Mouse (Mus musculus) stomach, adult 2 months (tissue): ENCODE data around the gene Cd164. TPM values are rescaled to one million over a fixed set of nuclear protein-coding genes. Genes with fewer than 3 reads are reported as not detected.

Source experiments
- polyA plus RNA-seq: library from polyadenylated mRNA; depleted of rRNA; stranded (reverse); fragments of >200 nt; gene quantifications from 2 replicates; pipeline ENCODE4 v1.2.3, GENCODE M21; 2012; rRNA removed

The Cd164 gene
- polyA plus RNA-seq = 42.3 and 44.8 TPM in 2 replicates

DNA sequence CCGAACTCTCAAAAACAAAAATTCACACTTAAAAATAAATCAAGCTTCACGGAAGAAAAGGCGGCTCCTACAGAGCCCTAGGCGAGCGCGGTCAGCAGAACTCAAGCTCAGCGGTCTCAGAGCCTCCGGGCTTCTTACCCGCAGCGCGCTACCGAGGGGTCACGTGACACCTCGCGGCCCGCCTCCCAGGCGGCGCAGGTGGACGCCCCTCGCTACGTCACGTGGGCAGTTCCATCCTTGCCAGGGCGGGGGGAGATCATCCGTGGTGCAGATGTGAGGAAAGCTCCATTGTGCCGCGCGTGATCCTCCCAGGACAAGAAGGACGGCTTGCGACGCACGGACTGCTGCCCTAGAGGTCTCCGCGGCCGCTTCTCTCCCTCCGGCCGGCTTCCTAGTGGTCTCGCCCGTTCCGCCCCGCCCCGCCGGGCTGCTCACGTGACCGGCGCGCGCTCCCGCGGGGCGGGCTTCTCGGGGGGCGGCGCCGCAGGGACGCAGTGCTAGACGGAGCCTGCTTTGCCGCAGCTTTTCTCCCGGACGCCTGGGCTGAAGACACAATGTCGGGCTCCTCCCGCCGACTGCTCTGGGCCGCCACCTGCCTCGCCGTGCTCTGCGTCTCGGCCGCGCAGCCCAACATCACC lies at the start of gene Cd164:
Cd164 (plus strand) TSS at position 434 of the 638 bp plus-strand sequence.

DNA sequence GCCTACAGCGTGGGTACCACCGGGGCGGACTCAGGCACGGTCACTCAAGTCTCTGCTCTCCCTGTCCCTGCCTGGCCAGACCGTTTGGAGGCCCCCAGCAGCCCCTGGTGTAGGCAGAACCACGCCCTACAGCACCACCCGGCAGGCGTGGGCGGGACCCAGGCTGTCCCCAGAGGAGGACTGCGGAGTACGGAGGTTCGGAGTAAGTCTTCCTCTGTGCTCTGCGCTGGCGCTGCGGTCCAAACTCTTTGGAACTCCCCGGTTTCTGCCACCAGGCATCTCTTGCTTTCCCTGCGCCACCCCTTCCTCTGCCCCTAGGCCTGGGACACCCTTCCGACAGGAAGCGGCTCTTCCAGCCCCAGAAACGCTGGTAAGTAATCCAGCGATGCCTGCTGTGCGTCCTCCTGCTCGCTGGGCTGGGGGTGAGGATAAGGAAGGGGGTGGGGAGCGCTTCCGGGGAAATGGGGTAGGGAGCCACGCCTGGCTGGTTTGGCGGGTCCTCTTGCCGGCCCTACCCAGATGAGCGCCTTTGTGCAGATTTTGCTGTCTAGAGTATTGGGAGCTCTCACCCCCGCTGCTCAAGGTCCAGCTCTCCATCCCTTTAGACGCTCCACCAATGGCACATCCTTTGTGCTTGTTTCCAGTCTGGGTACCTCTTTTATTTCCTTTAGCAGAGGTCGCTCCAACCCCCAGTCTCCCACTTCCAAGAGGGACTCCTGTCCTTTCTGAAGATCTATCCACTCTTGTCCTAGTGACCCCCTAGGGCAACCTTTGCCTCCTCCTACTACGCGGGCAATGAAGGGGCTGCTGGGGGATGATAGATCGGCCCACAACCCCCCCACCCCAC lies 42.8 kb upstream of the Cd164 start, which contains the start of gene Mical1:
Mical1 (plus strand) TSS at position 144 of the 847 bp plus-strand sequence.

DNA sequence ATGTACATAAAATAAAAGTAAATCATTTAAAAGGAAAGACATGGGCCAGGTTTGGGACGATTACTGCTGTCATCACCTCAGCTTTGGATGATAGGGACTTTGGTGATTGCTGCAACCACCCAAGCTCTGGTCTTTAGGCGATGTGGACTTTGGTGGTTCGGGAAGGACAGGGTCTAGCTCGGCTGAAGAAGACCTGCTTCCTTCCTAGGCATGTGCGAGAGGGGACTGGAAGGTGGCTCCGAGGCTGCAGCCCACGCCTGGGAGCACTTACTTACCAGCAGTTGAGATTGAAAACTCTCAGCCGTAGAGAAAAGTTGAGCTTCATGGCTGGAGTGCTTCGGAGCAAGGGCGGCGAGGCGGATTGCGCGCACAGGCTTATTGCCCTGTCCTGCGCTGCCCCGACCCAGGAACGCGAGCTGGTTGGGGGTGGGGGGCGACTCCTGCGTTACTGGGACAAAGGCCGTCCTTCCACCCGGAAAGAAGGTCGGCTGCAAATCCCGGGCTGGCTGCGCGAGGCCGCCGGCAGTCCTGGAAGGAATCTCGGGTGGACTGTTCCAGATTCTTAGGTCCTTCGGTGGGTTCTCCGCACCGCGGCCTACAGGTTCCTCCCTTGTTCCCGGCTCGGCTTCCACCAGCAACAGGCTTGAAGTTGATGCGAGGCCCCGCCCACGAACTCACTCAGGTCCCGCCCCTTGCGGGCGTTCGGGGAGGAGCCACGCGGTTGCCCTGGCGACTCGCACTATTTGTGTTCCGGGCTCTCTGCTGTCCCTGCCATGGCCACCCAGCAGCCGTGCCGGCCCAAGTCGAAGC lies 29.3 kb upstream of the Cd164 start, which contains the start of the genes Smpd2 and Ppil6:
Smpd2 (minus strand) TSS at position 662 of the 810 bp plus-strand sequence.
Ppil6 (plus strand) TSS at position 732 of the 810 bp plus-strand sequence.

Other genes starting within 250 kb of the Cd164 start
- 3.0 and 3.2 TPM in 2 replicates for gene Fig4, start 216.2 kb upstream of the Cd164 start, polyA plus RNA-seq
- not detected in 2 replicates for gene Ak9, start 215.4 kb upstream of the Cd164 start, polyA plus RNA-seq
- gene Zbtb24, start 69.0 kb upstream of the Cd164 start, polyA plus RNA-seq = 4.2 and 4.6 TPM in 2 replicates
- 20.8 and 22.3 TPM in 2 replicates for gene Mical1, start 43.1 kb upstream of the Cd164 start, polyA plus RNA-seq
- gene Smpd2, start 29.0 kb upstream of the Cd164 start, polyA plus RNA-seq = 38.8 and 48.1 TPM in 2 replicates
- gene Ppil6, start 29.0 kb upstream of the Cd164 start, polyA plus RNA-seq = 0.11 and 0.44 TPM in 2 replicates
- gene Ccdc162, start 197.2 kb downstream of the Cd164 start, polyA plus RNA-seq = 0.06 and 0.17 TPM in 2 replicates